Mouse (Mus musculus): ENCODE results near the gene Kdf1.

Kdf1 gene

GRCm38 (mm10) chr4:133518601-133519368, at the start of gene Kdf1:
TSS of gene Kdf1 (plus strand) at chr4:133518963.
- in situ Hi-C loops (cut with MboI; ENCODE audit: low sequenced_read_pairs): no loop called here

- in situ Hi-C loops (cut with MboI; ENCODE audit: low sequenced_read_pairs): no loop called here
Measured at GRCm38 (mm10) chr4:133469122-133469521, 49.6 kb upstream of the Kdf1 start.

- in situ Hi-C loops (cut with MboI; ENCODE audit: low sequenced_read_pairs): no loop called here
Measured at GRCm38 (mm10) chr4:133471135-133471821, 47.5 kb upstream of the Kdf1 start.

- in situ Hi-C loops (cut with MboI; ENCODE audit: low sequenced_read_pairs): no loop called here
Measured at GRCm38 (mm10) chr4:133473833-133474232, 44.9 kb upstream of the Kdf1 start.

GRCm38 (mm10) chr4:133479458-133480184, 39.1 kb upstream of the Kdf1 start, which contains the start of gene Tent5b:
TSS of gene Tent5b (plus strand) at chr4:133480132.
- in situ Hi-C loops (cut with MboI; ENCODE audit: low sequenced_read_pairs): no loop called here

GRCm38 (mm10) chr4:133480185-133480537, 38.6 kb upstream of the Kdf1 start:
- in situ Hi-C loops (cut with MboI; ENCODE audit: low sequenced_read_pairs): no loop called here

GRCm38 (mm10) chr4:133480754-133481153, 38.0 kb upstream of the Kdf1 start:
- in situ Hi-C loops (cut with MboI; ENCODE audit: low sequenced_read_pairs): no loop called here

- in situ Hi-C loops (cut with MboI; ENCODE audit: low sequenced_read_pairs): no loop called here
Measured at GRCm38 (mm10) chr4:133481488-133481887, 37.3 kb upstream of the Kdf1 start.

GRCm38 (mm10) chr4:133482479-133482878, 36.3 kb upstream of the Kdf1 start:
- in situ Hi-C loops (cut with MboI; ENCODE audit: low sequenced_read_pairs): no loop called here

GRCm38 (mm10) chr4:133484266-133485025, 34.3 kb upstream of the Kdf1 start:
- in situ Hi-C loops (cut with MboI; ENCODE audit: low sequenced_read_pairs): no loop called here

GRCm38 (mm10) chr4:133485691-133486425, 32.9 kb upstream of the Kdf1 start:
- in situ Hi-C loops (cut with MboI; ENCODE audit: low sequenced_read_pairs): no loop called here

GRCm38 (mm10) chr4:133486673-133487357, 31.9 kb upstream of the Kdf1 start:
- in situ Hi-C loops (cut with MboI; ENCODE audit: low sequenced_read_pairs): no loop called here

GRCm38 (mm10) chr4:133488619-133489392, 30.0 kb upstream of the Kdf1 start:
- in situ Hi-C loops (cut with MboI; ENCODE audit: low sequenced_read_pairs): no loop called here

- in situ Hi-C loops (cut with MboI; ENCODE audit: low sequenced_read_pairs): no loop called here
Measured at GRCm38 (mm10) chr4:133489489-133490245, 29.1 kb upstream of the Kdf1 start.

- in situ Hi-C loops (cut with MboI; ENCODE audit: low sequenced_read_pairs): no loop called here
Measured at GRCm38 (mm10) chr4:133491800-133492199, 27.0 kb upstream of the Kdf1 start.

GRCm38 (mm10) chr4:133493895-133494294, 24.9 kb upstream of the Kdf1 start:
- in situ Hi-C loops (cut with MboI; ENCODE audit: low sequenced_read_pairs): no loop called here

GRCm38 (mm10) chr4:133494432-133494831, 24.3 kb upstream of the Kdf1 start:
- in situ Hi-C loops (cut with MboI; ENCODE audit: low sequenced_read_pairs): no loop called here

- in situ Hi-C loops (cut with MboI; ENCODE audit: low sequenced_read_pairs): no loop called here
Measured at GRCm38 (mm10) chr4:133494867-133495266, 23.9 kb upstream of the Kdf1 start.

All from CH12F3 (cell line).